Mouse (Mus musculus): ENCODE results near the gene Hnrnpdl. TPM values are rescaled to one million over a fixed set of nuclear protein-coding genes. Genes with fewer than 3 reads are reported as not detected.

Gene Hnrnpdl
- polyA plus RNA-seq, 1 experiment = 13.3 TPM

GRCm38 (mm10) chr5:100040281-100040784, 869 bp upstream of the Hnrnpdl start:
- peaks cover 32% of the 10 kb centered on the region for H3K36me3 ChIP-seq (ENCODE audit: control insufficient read depth)
- H3K4me1 ChIP-seq (ENCODE audit: control insufficient read depth) = peaks cover 56% of the 10 kb centered on the region
- no peaks in the 10 kb centered on the region for H3K9me3 ChIP-seq (ENCODE audit: control insufficient read depth, low read length)
- H3K27me3 ChIP-seq (ENCODE audit: control insufficient read depth) = no peaks in the 10 kb centered on the region
- no peak for TF ChIP-seq TAL1 (IDR thresholded peaks at IDR 0.05; ENCODE audit: low read length)
- TF ChIP-seq GATA1 (IDR thresholded peaks at IDR 0.05; ENCODE audit: low read length) = no peak
- peak overlapping the region; percentile 100 for H3K4me3 ChIP-seq (replicated peaks)

GRCm38 (mm10) chr5:100038714-100039601, 506 bp downstream of the Hnrnpdl start:
- Histone ChIP-seq H3K27me3 (ENCODE audit: control insufficient read depth) (no peaks in the 10 kb centered on the region), H3K36me3 (ENCODE audit: control insufficient read depth) (peaks cover 45% of the 10 kb centered on the region), H3K4me3 (replicated peaks) (peak overlapping the region; percentile 100), H3K9me3 (ENCODE audit: control insufficient read depth, low read length) (no peaks in the 10 kb centered on the region), H3K4me1 (ENCODE audit: control insufficient read depth) (peaks cover 61% of the 10 kb centered on the region)
- TF ChIP-seq GATA1 (IDR thresholded peaks at IDR 0.05; ENCODE audit: low read length) = no peak
- no peak for TF ChIP-seq TAL1 (IDR thresholded peaks at IDR 0.05; ENCODE audit: low read length)

GRCm38 (mm10) chr5:100037965-100038713, 1.3 kb downstream of the Hnrnpdl start:
- Histone ChIP-seq H3K4me1 (ENCODE audit: control insufficient read depth) (peaks cover 57% of the 10 kb centered on the region), H3K27me3 (ENCODE audit: control insufficient read depth) (no peaks in the 10 kb centered on the region), H3K9me3 (ENCODE audit: control insufficient read depth, low read length) (no peaks in the 10 kb centered on the region), H3K36me3 (ENCODE audit: control insufficient read depth) (peaks cover 54% of the 10 kb centered on the region), H3K4me3 (replicated peaks) (peak overlapping the region; percentile 100)
- TF ChIP-seq GATA1 (IDR thresholded peaks at IDR 0.05; ENCODE audit: low read length) = no peak
- no peak for TF ChIP-seq TAL1 (IDR thresholded peaks at IDR 0.05; ENCODE audit: low read length)

GRCm38 (mm10) chr5:100036681-100037080, 2.8 kb downstream of the Hnrnpdl start:
- Histone ChIP-seq H3K36me3 (ENCODE audit: control insufficient read depth) (peaks cover 65% of the 10 kb centered on the region), H3K4me3 (replicated peaks) (peak overlapping the region; percentile 100), H3K9me3 (ENCODE audit: control insufficient read depth, low read length) (no peaks in the 10 kb centered on the region), H3K4me1 (ENCODE audit: control insufficient read depth) (peaks cover 55% of the 10 kb centered on the region), H3K27me3 (ENCODE audit: control insufficient read depth) (no peaks in the 10 kb centered on the region)
- TF ChIP-seq GATA1 (IDR thresholded peaks at IDR 0.05; ENCODE audit: low read length) (no peak), TAL1 (IDR thresholded peaks at IDR 0.05; ENCODE audit: low read length) (no peak)

GRCm38 (mm10) chr5:100035950-100036349, 3.5 kb downstream of the Hnrnpdl start:
- peaks cover 49% of the 10 kb centered on the region for H3K4me1 ChIP-seq (ENCODE audit: control insufficient read depth)
- peaks cover 71% of the 10 kb centered on the region for H3K36me3 ChIP-seq (ENCODE audit: control insufficient read depth)
- TF ChIP-seq GATA1 (IDR thresholded peaks at IDR 0.05; ENCODE audit: low read length) = no peak
- TF ChIP-seq TAL1 (IDR thresholded peaks at IDR 0.05; ENCODE audit: low read length) = no peak
- no peaks in the 10 kb centered on the region for H3K9me3 ChIP-seq (ENCODE audit: control insufficient read depth, low read length)
- H3K27me3 ChIP-seq (ENCODE audit: control insufficient read depth) = no peaks in the 10 kb centered on the region
- no peak overlapping the region for H3K4me3 ChIP-seq (replicated peaks)

- H3K36me3 ChIP-seq (ENCODE audit: control insufficient read depth) = peaks cover 73% of the 10 kb centered on the region
- H3K4me1 ChIP-seq (ENCODE audit: control insufficient read depth) = peaks cover 31% of the 10 kb centered on the region
- no peaks in the 10 kb centered on the region for H3K9me3 ChIP-seq (ENCODE audit: control insufficient read depth, low read length)
- no peak overlapping the region for H3K4me3 ChIP-seq (replicated peaks)
- no peaks in the 10 kb centered on the region for H3K27me3 ChIP-seq (ENCODE audit: control insufficient read depth)
- TF ChIP-seq TAL1 (IDR thresholded peaks at IDR 0.05; ENCODE audit: low read length) = no peak
- no peak for TF ChIP-seq GATA1 (IDR thresholded peaks at IDR 0.05; ENCODE audit: low read length)
Observed at GRCm38 (mm10) chr5:100032646-100033045, 6.8 kb downstream of the Hnrnpdl start.

- Histone ChIP-seq H3K9me3 (ENCODE audit: control insufficient read depth, low read length) (no peaks in the 10 kb centered on the region), H3K36me3 (ENCODE audit: control insufficient read depth) (peaks cover 68% of the 10 kb centered on the region), H3K4me3 (replicated peaks) (no peak overlapping the region), H3K4me1 (ENCODE audit: control insufficient read depth) (peaks cover 25% of the 10 kb centered on the region), H3K27me3 (ENCODE audit: control insufficient read depth) (no peaks in the 10 kb centered on the region)
- no peak for TF ChIP-seq TAL1 (IDR thresholded peaks at IDR 0.05; ENCODE audit: low read length)
- TF ChIP-seq GATA1 (IDR thresholded peaks at IDR 0.05; ENCODE audit: low read length) = no peak
Observed at GRCm38 (mm10) chr5:100032107-100032506, 7.4 kb downstream of the Hnrnpdl start.

GRCm38 (mm10) chr5:100030069-100030468, 9.4 kb downstream of the Hnrnpdl start:
- peaks cover 47% of the 10 kb centered on the region for H3K36me3 ChIP-seq (ENCODE audit: control insufficient read depth)
- TF ChIP-seq GATA1 (IDR thresholded peaks at IDR 0.05; ENCODE audit: low read length) (no peak), TAL1 (IDR thresholded peaks at IDR 0.05; ENCODE audit: low read length) (no peak)
- H3K4me1 ChIP-seq (ENCODE audit: control insufficient read depth) = peaks cover 12% of the 10 kb centered on the region
- H3K4me3 ChIP-seq (replicated peaks) = no peak overlapping the region
- no peaks in the 10 kb centered on the region for H3K27me3 ChIP-seq (ENCODE audit: control insufficient read depth)
- no peaks in the 10 kb centered on the region for H3K9me3 ChIP-seq (ENCODE audit: control insufficient read depth, low read length)

GRCm38 (mm10) chr5:100024868-100025267, 14.6 kb downstream of the Hnrnpdl start:
- TF ChIP-seq TAL1 (IDR thresholded peaks at IDR 0.05; ENCODE audit: low read length) (no peak), GATA1 (IDR thresholded peaks at IDR 0.05; ENCODE audit: low read length) (no peak)
- no peaks in the 10 kb centered on the region for H3K27me3 ChIP-seq (ENCODE audit: control insufficient read depth)
- H3K4me1 ChIP-seq (ENCODE audit: control insufficient read depth) = peaks cover 36% of the 10 kb centered on the region
- H3K4me3 ChIP-seq (replicated peaks) = no peak overlapping the region
- H3K9me3 ChIP-seq (ENCODE audit: control insufficient read depth, low read length) = peaks cover 6% of the 10 kb centered on the region
- peaks cover under 1% of the 10 kb centered on the region for H3K36me3 ChIP-seq (ENCODE audit: control insufficient read depth)
